In genomic region chr9:62835705-62836446, GRCm38 (mm10) we compare ENCODE assay signal across 25 mouse cellular contexts. TPM values are rescaled to one million over a fixed set of nuclear protein-coding genes. Genes with fewer than 3 reads are reported as not detected.
DNase-seq lines count a peak whose midpoint lies in the region; ATAC-seq and TF ChIP-seq lines count a peak whose summit lies in the region.
"Had no signal": no experiment of that assay in that cellular context is flagged by ENCODE, and none has a peak within 500 bp of the region (broad histone marks: within the 10 kb centered on the region; RNA-seq: fewer than 3 reads in every experiment).

No protein-coding gene starts in this region.

- WGBS in hindbrain, postnatal 0 days, result 55% methylated on average over 4 of the region's 4 CpGs
- 67% methylated on average over 4 of the region's 4 CpGs for WGBS in hindbrain, embryonic 11.5 days
- 43% methylated on average over 4 of the region's 4 CpGs for WGBS in liver, postnatal 0 days (ENCODE audit: insufficient replicate concordance)
- 44% methylated on average over 4 of the region's 4 CpGs for WGBS in liver, embryonic 12.5 days (ENCODE audit: insufficient replicate concordance)

- H3K27me3 ChIP-seq in hindbrain, postnatal 0 days (ENCODE audit: insufficient read depth, low read length), result no peaks in the 10 kb centered on the region
- H3K27me3 ChIP-seq in hindbrain, embryonic 11.5 days (ENCODE audit: control insufficient read depth, insufficient read depth, low read length), result no peaks in the 10 kb centered on the region
- no peaks in the 10 kb centered on the region for H3K27me3 ChIP-seq in liver, postnatal 0 days (ENCODE audit: insufficient read depth, low read length)
- H3K27me3 ChIP-seq in liver, embryonic 12.5 days (replicated peaks), result no peaks in the 10 kb centered on the region
- 0 out of 4 replicates have a peak, but pooled peaks cover 2 to 3% of the 10 kb centered on the region in 2 experiments for H3K27me3 ChIP-seq in MEL (ENCODE audit: control insufficient read depth in 1 of 2, insufficient read depth in 2 of 2, low read length in 2 of 2)
- H3K27me3 ChIP-seq: embryonic facial prominence, embryonic 15.5 days; hindbrain, embryonic 15.5 days; limb, embryonic 12.5 days had no signal

- peak; percentile 26 for TF ChIP-seq RAD21 in MEL (IDR thresholded peaks at IDR 0.05; ENCODE audit: low read depth, low read length)

- no peaks in the 10 kb centered on the region for H3K4me1 ChIP-seq in hindbrain, postnatal 0 days (ENCODE audit: insufficient read depth, low read length)
- peaks cover 6% of the 10 kb centered on the region; the same call in 1 of the 2 replicates for H3K4me1 ChIP-seq in hindbrain, embryonic 11.5 days (replicated peaks; ENCODE audit: control insufficient read depth, insufficient read depth, low read length)
- peaks cover 33% of the 10 kb centered on the region for H3K4me1 ChIP-seq in liver, postnatal 0 days (ENCODE audit: insufficient read depth)
- H3K4me1 ChIP-seq in liver, embryonic 12.5 days, result peaks cover 49% of the 10 kb centered on the region
- peaks cover 3 to 22% of the 10 kb centered on the region in 2 experiments for H3K4me1 ChIP-seq in MEL (ENCODE audit: control insufficient read depth in 1 of 2, insufficient read depth in 2 of 2, low read length in 2 of 2)

- intact Hi-C loops in gastrocnemius, postnatal 36 days (cut with DNase I), result no loop called here

- no peak for DNase-seq in hindbrain, postnatal 0 days (ENCODE audit: low spot score)
- no peak for DNase-seq in hindbrain, embryonic 11.5 days (ENCODE audit: low spot score)
- no peak for DNase-seq in liver, postnatal 0 days
- peak; percentile 38 for DNase-seq in MEL (ENCODE audit: low read depth, low spot score)
- peak; percentile 62 for DNase-seq in retina, embryonic 14.5 days (ENCODE audit: low spot score)
- no peak for DNase-seq in heart, adult 9 months (ENCODE audit: low spot score in 2 of 2)
- no peak for DNase-seq in gastrocnemius, postnatal 36 days
- DNase-seq: adrenal gland, postnatal 25 days; cerebellum, adult 2 months; cerebellum, postnatal 36 days; gastrocnemius, postnatal 25 days; heart, postnatal 10 days; kidney, adult 18-20 months; kidney, postnatal 25 days; layer of hippocampus, adult 9-11 months; lung, adult 18-20 months; lung, postnatal 36 days; thymus, postnatal 25 days had no signal

- TF ChIP-seq CTCF in hindbrain, postnatal 0 days (IDR thresholded peaks at IDR 0.05; ENCODE audit: low read depth), result peak; percentile 34; the same call in 1 of the 2 replicates
- TF ChIP-seq CTCF in liver, postnatal 0 days (IDR thresholded peaks at IDR 0.05; ENCODE audit: low read depth), result no peak
- peak in 2 of 3 experiments; percentile 23 to 52; a peak in 3 of 6 replicates for TF ChIP-seq CTCF in MEL (IDR thresholded peaks at IDR 0.05 in 2 of 3, conservative IDR thresholded peaks at IDR 0.05 in 1 of 3; ENCODE audit: control insufficient read depth in 1 of 3, insufficient read depth in 1 of 3, low read depth in 2 of 3, low read length in 3 of 3, poor library complexity in 1 of 3, severe bottlenecking in 1 of 3)

- H3K9ac ChIP-seq in hindbrain, postnatal 0 days (replicated peaks; ENCODE audit: low read length), result no peak overlapping the region
- no peak overlapping the region for H3K9ac ChIP-seq in hindbrain, embryonic 11.5 days (ENCODE audit: low read depth, low read length)
- H3K9ac ChIP-seq in liver, postnatal 0 days (replicated peaks), result no peak overlapping the region
- no peak overlapping the region for H3K9ac ChIP-seq in liver, embryonic 12.5 days
- H3K9ac ChIP-seq in MEL (ENCODE audit: control insufficient read depth, low read depth, low read length, poor library complexity, severe bottlenecking), result no peak overlapping the region
- H3K9ac ChIP-seq: embryonic facial prominence, embryonic 15.5 days; hindbrain, embryonic 15.5 days; limb, embryonic 12.5 days had no signal

- no peak overlapping the region for H3K4me3 ChIP-seq in hindbrain, postnatal 0 days (ENCODE audit: low read length)
- H3K4me3 ChIP-seq in hindbrain, embryonic 11.5 days (ENCODE audit: low read depth, low read length), result no peak overlapping the region
- no peak overlapping the region for H3K4me3 ChIP-seq in liver, postnatal 0 days (ENCODE audit: low read depth, low read length)
- no peak overlapping the region for H3K4me3 ChIP-seq in liver, embryonic 12.5 days
- no peak overlapping the region for H3K4me3 ChIP-seq in MEL (ENCODE audit: control insufficient read depth in 1 of 2, insufficient read depth in 1 of 2, low read depth in 2 of 2, low read length in 2 of 2)
- H3K4me3 ChIP-seq: embryonic facial prominence, embryonic 15.5 days; heart, embryonic 10.5 days; hindbrain, embryonic 15.5 days; limb, embryonic 12.5 days had no signal

- H3K79me2 ChIP-seq in MEL (ENCODE audit: control insufficient read depth, insufficient read depth, low read length, poor library complexity), result peaks cover 9% of the 10 kb centered on the region

- peak; percentile 55; the same call in 1 of the 2 replicates for TF ChIP-seq EP300 in liver, postnatal 0 days (IDR thresholded peaks at IDR 0.05; ENCODE audit: low read depth)
- TF ChIP-seq EP300 in MEL (IDR thresholded peaks at IDR 0.05; ENCODE audit: low read depth in 1 of 2, low read length in 2 of 2), result no peak

- no peaks in the 10 kb centered on the region for H3K36me3 ChIP-seq in hindbrain, postnatal 0 days (ENCODE audit: insufficient read depth, low read length)
- H3K36me3 ChIP-seq in hindbrain, embryonic 11.5 days (ENCODE audit: control insufficient read depth, insufficient read depth, low read length), result no peaks in the 10 kb centered on the region
- no peaks in the 10 kb centered on the region for H3K36me3 ChIP-seq in liver, postnatal 0 days (replicated peaks; ENCODE audit: insufficient read depth, low read length)
- H3K36me3 ChIP-seq in liver, embryonic 12.5 days, result no peaks in the 10 kb centered on the region
- H3K36me3 ChIP-seq in MEL (ENCODE audit: control insufficient read depth in 1 of 2, insufficient read depth in 2 of 2, low read length in 2 of 2), result peaks cover 0 to 8% of the 10 kb centered on the region in 2 experiments; a peak in 2 of 4 replicates
- H3K36me3 ChIP-seq: embryonic facial prominence, embryonic 15.5 days; heart, embryonic 10.5 days; hindbrain, embryonic 15.5 days; limb, embryonic 12.5 days had no signal

- no peak overlapping the region for H3K27ac ChIP-seq in hindbrain, postnatal 0 days
- H3K27ac ChIP-seq in hindbrain, embryonic 11.5 days (ENCODE audit: low read depth, low read length), result no peak overlapping the region
- peak overlapping the region; percentile 44; the same call in 1 of the 2 replicates for H3K27ac ChIP-seq in liver, postnatal 0 days (ENCODE audit: low read depth)
- no peak overlapping the region for H3K27ac ChIP-seq in liver, embryonic 12.5 days
- H3K27ac ChIP-seq in MEL (ENCODE audit: control insufficient read depth, low read depth, low read length), result no peak overlapping the region
- H3K27ac ChIP-seq: embryonic facial prominence, embryonic 15.5 days; heart, embryonic 10.5 days; hindbrain, embryonic 15.5 days; limb, embryonic 12.5 days had no signal

- no peak overlapping the region for H3K4me2 ChIP-seq in hindbrain, postnatal 0 days (ENCODE audit: low read depth, low read length)
- no peak overlapping the region for H3K4me2 ChIP-seq in hindbrain, embryonic 11.5 days (replicated peaks; ENCODE audit: low read depth, low read length)
- H3K4me2 ChIP-seq in liver, postnatal 0 days (ENCODE audit: low read depth, low read length), result no peak overlapping the region
- no peak overlapping the region for H3K4me2 ChIP-seq in liver, embryonic 12.5 days
- H3K4me2 ChIP-seq: embryonic facial prominence, embryonic 15.5 days; hindbrain, embryonic 15.5 days; limb, embryonic 12.5 days had no signal

- no peak for TF ChIP-seq POLR2A in MEL (IDR thresholded peaks at IDR 0.05; ENCODE audit: control insufficient read depth in 1 of 2, insufficient read depth in 1 of 2, low read depth in 1 of 2, low read length in 2 of 2, poor library complexity in 1 of 2)

- no peaks in the 10 kb centered on the region for H3K9me3 ChIP-seq in hindbrain, postnatal 0 days (ENCODE audit: low read length)
- H3K9me3 ChIP-seq in hindbrain, embryonic 11.5 days (ENCODE audit: control insufficient read depth, low read length), result no peaks in the 10 kb centered on the region
- H3K9me3 ChIP-seq in liver, postnatal 0 days (ENCODE audit: low read length), result no peaks in the 10 kb centered on the region
- no peaks in the 10 kb centered on the region for H3K9me3 ChIP-seq in liver, embryonic 12.5 days (replicated peaks)
- no peaks in the 10 kb centered on the region for H3K9me3 ChIP-seq in MEL (replicated peaks; ENCODE audit: insufficient read depth, low read length)
- H3K9me3 ChIP-seq: embryonic facial prominence, embryonic 15.5 days; G1E; heart, embryonic 10.5 days; hindbrain, embryonic 15.5 days; limb, embryonic 12.5 days had no signal

- ATAC-seq in hindbrain, postnatal 0 days, result no peak
- no peak for ATAC-seq in hindbrain, embryonic 11.5 days (ENCODE audit: low FRiP score)
- ATAC-seq in liver, postnatal 0 days, result peak; percentile 8; the same call in 1 of the 2 replicates
- ATAC-seq in liver, embryonic 12.5 days, result no peak
- ATAC-seq: forebrain, embryonic 14.5 days had no signal

RNA-seq across cellular contexts. Expression of gene Cln6, which starts 2.7 kb away (rescaled TPM):
- total RNA-seq in hindbrain, postnatal 0 days (2014; rRNA removed), result 31.7 and 41.6 TPM in 2 replicates
- 9.5 and 10.4 TPM in 2 replicates for polyA plus RNA-seq in hindbrain, postnatal 0 days (2015; fragmentation: Nextera tagmentation; extraction: Ambion mirVana)
- 7.9 and 8.5 TPM in 2 replicates for polyA plus RNA-seq in hindbrain, embryonic 11.5 days (2014; fragmentation: Nextera tagmentation; extraction: Ambion mirVana)
- polyA plus RNA-seq in liver, postnatal 0 days (2015; fragmentation: Nextera tagmentation; extraction: Ambion mirVana), result 9.9 and 10.6 TPM in 2 replicates
- 15.2 and 18.5 TPM in 2 replicates for polyA plus RNA-seq in liver, embryonic 12.5 days (2016; fragmentation: Nextera tagmentation; extraction: Ambion mirVana)
- total RNA-seq in MEL (2012; rRNA removed), result 26.5 and 29.4 TPM in 2 replicates
- polyA plus RNA-seq in MEL (2012; ENCODE audit: insufficient read depth in 1 of 2, insufficient read length in 2 of 2, low read depth in 1 of 2, low replicate concordance in 2 of 2, missing spikeins in 1 of 2), result 10 to 100 TPM in 1 of 2 experiments, not detected in 1; 52.1 TPM
- total RNA-seq in gastrocnemius, postnatal 36 days (2021), result 10 to 100 TPM; 14.4 to 18.6 TPM

RNA-seq across cellular contexts. Expression of gene Calml4, which starts 22.0 kb away (rescaled TPM):
- total RNA-seq in hindbrain, postnatal 0 days (2014; rRNA removed), result 1.7 and 3.1 TPM in 2 replicates
- polyA plus RNA-seq in hindbrain, postnatal 0 days (2015; fragmentation: Nextera tagmentation; extraction: Ambion mirVana), result 20.5 and 22.4 TPM in 2 replicates
- polyA plus RNA-seq in hindbrain, embryonic 11.5 days (2014; fragmentation: Nextera tagmentation; extraction: Ambion mirVana), result 4.5 and 7.5 TPM in 2 replicates
- polyA plus RNA-seq in liver, postnatal 0 days (2015; fragmentation: Nextera tagmentation; extraction: Ambion mirVana), result 16.4 and 17.5 TPM in 2 replicates
- 1.2 and 2.7 TPM in 2 replicates for polyA plus RNA-seq in liver, embryonic 12.5 days (2016; fragmentation: Nextera tagmentation; extraction: Ambion mirVana)
- total RNA-seq in MEL (2012; rRNA removed), result 0.62 and 1.0 TPM in 2 replicates
- 1 to 10 TPM in 1 of 2 experiments, not detected in 1; 4.6 TPM for polyA plus RNA-seq in MEL (2012; ENCODE audit: insufficient read depth in 1 of 2, insufficient read length in 2 of 2, low read depth in 1 of 2, low replicate concordance in 2 of 2, missing spikeins in 1 of 2)
- total RNA-seq in gastrocnemius, postnatal 36 days (2021), result 1 to 10 TPM; 1.2 to 2.7 TPM

RNA-seq across cellular contexts. Expression of gene Fem1b, which starts 24.1 kb away (rescaled TPM):
- total RNA-seq in hindbrain, postnatal 0 days (2014; rRNA removed), result 163 and 171 TPM in 2 replicates
- polyA plus RNA-seq in hindbrain, postnatal 0 days (2015; fragmentation: Nextera tagmentation; extraction: Ambion mirVana), result 29.1 and 33.2 TPM in 2 replicates
- polyA plus RNA-seq in hindbrain, embryonic 11.5 days (2014; fragmentation: Nextera tagmentation; extraction: Ambion mirVana), result 46.9 and 53.7 TPM in 2 replicates
- 3.7 and 3.8 TPM in 2 replicates for polyA plus RNA-seq in liver, postnatal 0 days (2015; fragmentation: Nextera tagmentation; extraction: Ambion mirVana)
- 19.5 and 20.3 TPM in 2 replicates for polyA plus RNA-seq in liver, embryonic 12.5 days (2016; fragmentation: Nextera tagmentation; extraction: Ambion mirVana)
- 50.5 and 55.1 TPM in 2 replicates for total RNA-seq in MEL (2012; rRNA removed)
- 10 to 100 TPM; 38.2 to 99.4 TPM for polyA plus RNA-seq in MEL (2012; ENCODE audit: insufficient read depth in 1 of 2, insufficient read length in 2 of 2, low read depth in 1 of 2, low replicate concordance in 2 of 2, missing spikeins in 1 of 2)
- total RNA-seq in gastrocnemius, postnatal 36 days (2021), result 10 to 100 TPM; 13.6 to 13.8 TPM

Comparison
In these comparisons a context has a peak if more than half of its experiments do, and no peak if none do; other contexts are left out.
1. DNase-seq: peak in MEL (single experiment) and retina, embryonic 14.5 days (single experiment); none in hindbrain, postnatal 0 days (single experiment), hindbrain, embryonic 11.5 days (single experiment), liver, postnatal 0 days (single experiment), heart, adult 9 months (0 of 2) and gastrocnemius, postnatal 36 days (0 of 2).